Mouse (Mus musculus): ENCODE data around the gene Evi5l. TPM values are rescaled to one million over a fixed set of nuclear protein-coding genes. Genes with fewer than 3 reads are reported as not detected.
"Not testable (repeated sequence)": the region's sequence is repeated elsewhere in the genome, so short reads cannot be mapped to it uniquely, and the experiment has no call there.

Evi5l gene
- total RNA-seq, 2 experiments from 2014 or later = 93.2 to 102 TPM

- DNase-seq (ENCODE audit: low spot score in 2 of 2) = peak; percentile 100
These were observed 72.2 kb downstream of the Evi5l start, which contains the start of the genes Map2k7 and Gm49320 for GRCm38 (mm10) chr8:4238434-4239192. TSS of gene Map2k7 (plus strand) at chr8:4238740. TSS of gene Gm49320 (plus strand) at chr8:4238865.

- DNase-seq (ENCODE audit: low spot score in 2 of 2) = no peak
These were observed 73.0 kb downstream of the Evi5l start for GRCm38 (mm10) chr8:4239193-4239890.

- DNase-seq (ENCODE audit: low spot score in 2 of 2) = no peak
These were observed 78.7 kb downstream of the Evi5l start for GRCm38 (mm10) chr8:4245061-4245460.

- DNase-seq (ENCODE audit: low spot score in 2 of 2) = no peak
These were observed 79.4 kb downstream of the Evi5l start for GRCm38 (mm10) chr8:4245737-4246136.

- no peak for DNase-seq (ENCODE audit: low spot score in 2 of 2)
These were observed 80.9 kb downstream of the Evi5l start for GRCm38 (mm10) chr8:4247241-4247640.

GRCm38 (mm10) chr8:4247951-4248540 is 81.7 kb downstream of the Evi5l start, which contains the start of gene Tgfbr3l:
TSS of gene Tgfbr3l (plus strand) at chr8:4248214.
- no peak for DNase-seq (ENCODE audit: low spot score in 2 of 2)

- no peak for DNase-seq (ENCODE audit: low spot score in 2 of 2)
These were observed 82.8 kb downstream of the Evi5l start for GRCm38 (mm10) chr8:4249213-4249612.

- DNase-seq (ENCODE audit: low spot score in 2 of 2) = peak; percentile 80 to 91
These were observed 84.1 kb downstream of the Evi5l start for GRCm38 (mm10) chr8:4250306-4250970.

- DNase-seq (ENCODE audit: low spot score in 2 of 2) = no peak
These were observed 85.9 kb downstream of the Evi5l start for GRCm38 (mm10) chr8:4252116-4252760.

- peak; percentile 93 to 96 for DNase-seq (ENCODE audit: low spot score in 2 of 2)
These were observed 86.8 kb downstream of the Evi5l start, which contains the start of gene Snapc2 for GRCm38 (mm10) chr8:4252934-4253841. TSS of gene Snapc2 (plus strand) at chr8:4253080.

- DNase-seq (ENCODE audit: low spot score in 2 of 2) = peak in 1 of 2 experiments; percentile 70
These were observed 87.6 kb downstream of the Evi5l start for GRCm38 (mm10) chr8:4254001-4254400.

- not testable (repeated sequence) for DNase-seq (ENCODE audit: low spot score in 2 of 2)
These were observed 89.1 kb downstream of the Evi5l start for GRCm38 (mm10) chr8:4255471-4255870.

GRCm38 (mm10) chr8:4256911-4257310 is 90.5 kb downstream of the Evi5l start:
- DNase-seq (ENCODE audit: low spot score in 2 of 2) = peak; percentile 87 to 93

- DNase-seq (ENCODE audit: low spot score in 2 of 2) = peak in 1 of 2 experiments; percentile 52
These were observed 91.0 kb downstream of the Evi5l start for GRCm38 (mm10) chr8:4257350-4257749.

- DNase-seq (ENCODE audit: low spot score in 2 of 2) = peak; percentile 81 to 87
These were observed 91.9 kb downstream of the Evi5l start for GRCm38 (mm10) chr8:4258233-4258632.

GRCm38 (mm10) chr8:4258678-4259077 is 92.3 kb downstream of the Evi5l start:
- DNase-seq (ENCODE audit: low spot score in 2 of 2) = peak in 1 of 2 experiments; percentile 56

GRCm38 (mm10) chr8:4259125-4259804 is 92.9 kb downstream of the Evi5l start, which contains the start of gene Ctxn1:
TSS of gene Ctxn1 (minus strand) at chr8:4259274.
- DNase-seq (ENCODE audit: low spot score in 2 of 2) = peak; percentile 93 to 96

- no peak for DNase-seq (ENCODE audit: low spot score in 2 of 2)
These were observed 93.4 kb downstream of the Evi5l start for GRCm38 (mm10) chr8:4259805-4260170.

Measured in layer of hippocampus, adult 18-20 months (tissue).